Mouse (Mus musculus): ENCODE measurements around the gene Zfp334. TPM values are rescaled to one million over a fixed set of nuclear protein-coding genes. Genes with fewer than 3 reads are reported as not detected.

The Zfp334 gene
- polyA plus RNA-seq, 1 experiment: not detected

DNA sequence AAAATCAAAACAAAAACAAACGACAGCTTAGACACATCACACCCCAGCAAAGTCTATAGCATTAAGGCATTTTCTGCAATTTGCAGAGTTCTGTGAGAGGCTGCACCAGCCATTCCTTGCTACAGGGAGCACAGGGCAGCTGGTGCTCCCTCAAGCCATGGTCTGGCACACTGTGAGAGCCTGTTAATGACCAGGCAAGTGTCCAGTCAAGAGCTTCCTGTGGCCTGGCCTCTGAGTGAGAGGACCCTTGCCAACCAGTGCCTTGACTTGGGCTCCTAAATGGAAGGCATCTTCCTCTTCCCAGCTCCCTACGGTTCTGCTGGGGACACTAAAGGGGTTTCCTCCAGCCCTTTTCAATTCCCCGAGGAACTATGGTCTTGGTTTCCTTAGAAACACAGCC, 25.8 kb upstream of the Zfp334 start:
- Histone ChIP-seq H3K27me3 (ENCODE audit: control insufficient read depth) (no peaks in the 10 kb centered on the region), H3K9me3 (ENCODE audit: control insufficient read depth, low read length) (no peaks in the 10 kb centered on the region), H3K36me3 (ENCODE audit: control insufficient read depth) (no peaks in the 10 kb centered on the region), H3K4me1 (ENCODE audit: control insufficient read depth) (peaks cover 15% of the 10 kb centered on the region), H3K4me3 (replicated peaks) (no peak overlapping the region)
- no peak for TF ChIP-seq GATA1 (IDR thresholded peaks at IDR 0.05; ENCODE audit: low read length)
- TF ChIP-seq TAL1 (IDR thresholded peaks at IDR 0.05; ENCODE audit: low read length): no peak

DNA sequence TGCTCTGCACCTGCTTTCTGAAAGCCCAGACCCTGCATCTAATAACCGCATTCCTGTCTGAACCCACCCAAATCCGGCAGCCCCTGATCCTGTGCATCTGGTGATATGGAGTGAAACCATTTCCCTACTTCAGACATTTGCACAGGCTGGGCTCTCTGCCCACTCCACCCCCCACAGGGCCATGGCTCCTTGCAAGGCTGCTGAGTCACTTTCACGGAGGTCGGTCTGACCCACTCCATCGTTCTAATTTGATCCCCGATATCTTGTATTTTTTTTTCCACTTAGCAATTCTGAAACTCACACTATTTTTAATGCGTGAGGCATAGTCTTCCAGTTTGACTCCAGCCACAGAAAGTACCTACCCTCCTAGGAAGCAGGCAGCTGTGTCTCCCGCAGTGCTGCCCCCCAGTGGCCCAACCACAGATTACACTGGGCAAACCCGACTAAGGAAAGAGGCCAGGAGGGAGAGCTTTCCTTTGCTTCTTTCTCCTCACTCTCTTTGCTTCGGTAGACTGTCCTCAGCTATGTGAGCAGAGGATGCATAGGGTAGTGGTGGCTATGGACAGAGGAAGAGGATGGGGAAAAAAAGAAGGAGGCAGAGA, 19.7 kb upstream of the Zfp334 start:
- TF ChIP-seq GATA1 (IDR thresholded peaks at IDR 0.05; ENCODE audit: low read length): no peak
- Histone ChIP-seq H3K4me3 (replicated peaks) (no peak overlapping the region), H3K4me1 (ENCODE audit: control insufficient read depth) (no peaks in the 10 kb centered on the region; the same call in 1 of the 2 replicates), H3K27me3 (ENCODE audit: control insufficient read depth) (no peaks in the 10 kb centered on the region), H3K36me3 (ENCODE audit: control insufficient read depth) (no peaks in the 10 kb centered on the region), H3K9me3 (ENCODE audit: control insufficient read depth, low read length) (no peaks in the 10 kb centered on the region)

- TF ChIP-seq TAL1 (IDR thresholded peaks at IDR 0.05; ENCODE audit: low read length): no peak
- TF ChIP-seq GATA1 (IDR thresholded peaks at IDR 0.05; ENCODE audit: low read length): no peak
- H3K9me3 ChIP-seq (ENCODE audit: control insufficient read depth, low read length): no peaks in the 10 kb centered on the region
- no peak overlapping the region for H3K4me3 ChIP-seq (replicated peaks)
- H3K4me1 ChIP-seq (ENCODE audit: control insufficient read depth): no peaks in the 10 kb centered on the region; the same call in 1 of the 2 replicates
- no peaks in the 10 kb centered on the region for H3K27me3 ChIP-seq (ENCODE audit: control insufficient read depth)
- no peaks in the 10 kb centered on the region for H3K36me3 ChIP-seq (ENCODE audit: control insufficient read depth)
These were observed 17.3 kb upstream of the Zfp334 start for GRCm38 (mm10) chr2:165405351-165405750.

DNA sequence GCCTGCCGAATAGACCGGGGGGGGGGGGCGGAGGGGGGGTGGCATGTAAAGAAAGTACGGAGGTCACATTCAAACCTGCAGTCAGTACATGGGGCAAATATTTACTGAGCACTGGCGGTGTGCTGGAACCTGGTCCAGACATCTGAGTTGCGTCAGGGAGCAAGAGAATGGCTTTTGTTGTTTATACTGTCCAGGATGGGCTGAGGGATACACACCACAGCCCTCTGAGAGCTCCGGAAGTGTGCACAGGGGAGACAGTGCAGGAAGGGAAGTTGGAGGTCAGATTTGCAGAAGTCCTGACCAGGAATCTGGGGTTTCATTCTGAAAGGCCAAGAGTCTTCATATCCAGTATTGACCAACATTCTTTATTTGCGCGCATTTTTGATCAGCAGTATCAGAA, 16.9 kb upstream of the Zfp334 start:
- H3K4me3 ChIP-seq (replicated peaks): no peak overlapping the region
- no peaks in the 10 kb centered on the region for H3K36me3 ChIP-seq (ENCODE audit: control insufficient read depth)
- H3K4me1 ChIP-seq (ENCODE audit: control insufficient read depth): no peaks in the 10 kb centered on the region; the same call in 1 of the 2 replicates
- no peaks in the 10 kb centered on the region for H3K27me3 ChIP-seq (ENCODE audit: control insufficient read depth)
- TF ChIP-seq GATA1 (IDR thresholded peaks at IDR 0.05; ENCODE audit: low read length) (no peak), TAL1 (IDR thresholded peaks at IDR 0.05; ENCODE audit: low read length) (no peak)
- H3K9me3 ChIP-seq (ENCODE audit: control insufficient read depth, low read length): no peaks in the 10 kb centered on the region

DNA sequence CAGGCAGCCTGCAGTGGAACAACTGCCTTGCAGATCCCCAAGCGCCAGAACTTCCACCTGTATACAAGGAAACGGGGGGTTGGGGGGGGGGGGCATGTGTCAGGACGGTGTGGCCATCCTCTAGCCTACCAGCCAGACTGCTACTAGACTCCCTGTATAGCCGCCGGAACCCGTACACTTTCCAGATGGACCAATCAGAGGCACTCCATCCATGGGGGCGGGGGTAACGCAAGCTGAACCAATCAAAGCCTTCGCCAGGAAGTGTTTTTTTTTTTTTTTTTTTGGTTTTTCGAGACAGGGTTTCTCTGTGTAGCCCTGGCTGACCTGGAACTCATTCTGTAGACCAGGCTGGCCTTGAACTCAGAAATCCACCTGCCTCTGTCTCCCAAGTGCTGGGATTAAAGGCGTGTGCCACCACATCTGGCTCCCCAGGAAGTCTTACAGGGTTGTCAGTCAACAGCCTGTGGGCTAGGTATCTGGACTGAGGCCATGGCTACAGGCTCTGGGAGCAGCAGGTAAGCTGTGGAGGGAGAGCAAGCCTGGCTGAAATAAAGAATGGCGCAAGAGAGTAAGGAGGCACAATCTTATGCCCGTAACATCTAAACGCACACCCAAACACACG, 10.2 kb upstream of the Zfp334 start:
- H3K4me1 ChIP-seq (ENCODE audit: control insufficient read depth): no peaks in the 10 kb centered on the region
- no peaks in the 10 kb centered on the region; the same call in 1 of the 2 replicates for H3K36me3 ChIP-seq (ENCODE audit: control insufficient read depth)
- no peak overlapping the region for H3K4me3 ChIP-seq (replicated peaks)
- TF ChIP-seq TAL1 (IDR thresholded peaks at IDR 0.05; ENCODE audit: low read length) (no peak), GATA1 (IDR thresholded peaks at IDR 0.05; ENCODE audit: low read length) (no peak)
- H3K27me3 ChIP-seq (ENCODE audit: control insufficient read depth): no peaks in the 10 kb centered on the region
- peaks cover 14% of the 10 kb centered on the region for H3K9me3 ChIP-seq (ENCODE audit: control insufficient read depth, low read length)

DNA sequence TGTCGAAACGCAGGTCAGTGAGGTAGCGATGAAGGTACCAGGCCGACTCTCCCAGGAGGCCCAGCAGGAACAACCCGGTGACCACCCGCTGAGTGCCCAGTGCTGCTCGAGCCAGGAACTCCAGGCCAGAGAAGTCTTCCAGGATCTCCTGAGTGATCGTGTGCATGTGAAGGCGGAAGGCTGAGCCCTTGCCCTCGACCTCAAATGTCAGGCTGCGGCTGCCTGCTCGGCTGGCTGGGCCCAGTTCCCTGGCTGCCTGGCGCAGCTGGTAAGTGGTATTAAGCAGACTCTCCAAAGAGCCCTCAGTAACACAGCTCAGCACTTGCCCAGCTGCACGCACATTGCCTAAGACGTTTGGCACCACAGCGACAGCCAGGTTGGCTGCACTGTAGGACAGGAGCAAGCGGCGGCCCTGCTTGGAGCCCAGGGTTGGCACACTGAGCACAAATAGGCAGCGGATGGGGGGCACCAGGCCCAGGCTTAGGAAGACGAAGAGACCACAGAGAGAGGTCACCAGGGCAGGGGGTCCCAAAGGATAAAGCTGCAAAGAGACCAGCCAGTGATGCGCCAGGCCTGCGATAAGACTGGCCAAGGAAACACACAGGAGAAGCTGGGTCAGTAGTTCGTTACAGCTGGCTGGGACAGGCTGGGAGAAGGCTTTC, 9.6 kb upstream of the Zfp334 start:
- no peak overlapping the region for H3K4me3 ChIP-seq (replicated peaks)
- no peaks in the 10 kb centered on the region for H3K4me1 ChIP-seq (ENCODE audit: control insufficient read depth)
- H3K9me3 ChIP-seq (ENCODE audit: control insufficient read depth, low read length): peaks cover 14% of the 10 kb centered on the region
- no peaks in the 10 kb centered on the region for H3K27me3 ChIP-seq (ENCODE audit: control insufficient read depth)
- no peaks in the 10 kb centered on the region; the same call in 1 of the 2 replicates for H3K36me3 ChIP-seq (ENCODE audit: control insufficient read depth)
- TF ChIP-seq TAL1 (IDR thresholded peaks at IDR 0.05; ENCODE audit: low read length): no peak
- no peak for TF ChIP-seq GATA1 (IDR thresholded peaks at IDR 0.05; ENCODE audit: low read length)

- Histone ChIP-seq H3K36me3 (ENCODE audit: control insufficient read depth) (no peaks in the 10 kb centered on the region; the same call in 1 of the 2 replicates), H3K4me1 (ENCODE audit: control insufficient read depth) (no peaks in the 10 kb centered on the region), H3K27me3 (ENCODE audit: control insufficient read depth) (no peaks in the 10 kb centered on the region), H3K9me3 (ENCODE audit: control insufficient read depth, low read length) (peaks cover 14% of the 10 kb centered on the region), H3K4me3 (replicated peaks) (no peak overlapping the region)
- TF ChIP-seq TAL1 (IDR thresholded peaks at IDR 0.05; ENCODE audit: low read length) (no peak), GATA1 (IDR thresholded peaks at IDR 0.05; ENCODE audit: low read length) (no peak)
These were observed 8.9 kb upstream of the Zfp334 start for GRCm38 (mm10) chr2:165396831-165397501.

GRCm38 (mm10) chr2:165392156-165392555, 4.1 kb upstream of the Zfp334 start:
- H3K4me1 ChIP-seq (ENCODE audit: control insufficient read depth): no peaks in the 10 kb centered on the region
- H3K36me3 ChIP-seq (ENCODE audit: control insufficient read depth): no peaks in the 10 kb centered on the region; the same call in 1 of the 2 replicates
- peaks cover 5% of the 10 kb centered on the region; the same call in 1 of the 2 replicates for H3K27me3 ChIP-seq (ENCODE audit: control insufficient read depth)
- no peak overlapping the region for H3K4me3 ChIP-seq (replicated peaks)
- peaks cover 14% of the 10 kb centered on the region for H3K9me3 ChIP-seq (ENCODE audit: control insufficient read depth, low read length)
- TF ChIP-seq GATA1 (IDR thresholded peaks at IDR 0.05; ENCODE audit: low read length) (no peak), TAL1 (IDR thresholded peaks at IDR 0.05; ENCODE audit: low read length) (no peak)

- H3K9me3 ChIP-seq (ENCODE audit: control insufficient read depth, low read length): peaks cover 14% of the 10 kb centered on the region
- H3K27me3 ChIP-seq (ENCODE audit: control insufficient read depth): peaks cover 5% of the 10 kb centered on the region; the same call in 1 of the 2 replicates
- no peak overlapping the region for H3K4me3 ChIP-seq (replicated peaks)
- no peaks in the 10 kb centered on the region for H3K4me1 ChIP-seq (ENCODE audit: control insufficient read depth)
- TF ChIP-seq TAL1 (IDR thresholded peaks at IDR 0.05; ENCODE audit: low read length): no peak
- no peak for TF ChIP-seq GATA1 (IDR thresholded peaks at IDR 0.05; ENCODE audit: low read length)
- H3K36me3 ChIP-seq (ENCODE audit: control insufficient read depth): no peaks in the 10 kb centered on the region; the same call in 1 of the 2 replicates
These were observed 3.5 kb upstream of the Zfp334 start for GRCm38 (mm10) chr2:165391561-165391960.

Measured in erythroblast, embryonic 14.5 days (primary cell).